Mouse (Mus musculus) hindlimb bud, embryonic 11.5 days (tissue): ENCODE data around the gene Zfp638.
"Not testable (repeated sequence)": the region's sequence is repeated elsewhere in the genome, so short reads cannot be mapped to it uniquely, and the experiment has no call there.

Experiments used
- DNase-seq: peaks from one replicate; pipeline ENCODE4 v3.0.0-alpha.2; 2012; ENCODE audit warnings: low read depth, low spot score; ENCODE audit errors: extremely low spot score

Zfp638 gene

DNA sequence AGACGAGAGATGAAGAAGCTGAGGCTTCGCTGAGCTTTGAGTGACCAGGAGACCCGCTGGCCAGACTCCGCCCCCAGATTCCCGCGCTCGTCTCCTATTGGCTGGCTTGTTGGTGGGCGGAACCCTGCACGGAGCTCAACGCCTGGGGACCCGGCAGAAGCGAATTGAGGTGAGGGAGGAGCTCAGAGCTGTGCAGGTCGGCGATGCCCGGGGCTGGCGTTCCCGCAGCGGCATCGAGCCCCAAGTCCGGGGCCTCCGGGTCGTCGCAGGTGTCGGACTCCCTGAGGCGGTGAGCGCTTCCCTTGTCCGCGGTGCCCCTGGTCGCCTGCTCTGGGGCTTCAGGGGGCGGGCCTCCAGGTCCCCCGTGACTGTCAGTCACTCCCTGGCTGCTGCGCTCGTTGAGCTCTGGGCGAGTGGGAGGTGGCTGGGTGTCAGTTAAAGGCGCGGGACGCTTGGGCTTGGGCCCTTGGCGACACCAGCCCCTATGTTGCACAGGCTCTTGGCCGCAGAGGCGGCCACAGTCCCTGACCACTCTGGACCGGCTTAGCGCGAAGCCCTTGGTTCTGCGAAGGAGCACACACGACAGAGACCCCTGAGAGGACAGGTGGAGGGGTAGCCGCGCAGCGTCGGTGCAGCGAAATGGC is at the start of gene Zfp638:
TSS of gene Zfp638 (plus strand) at position 156 of the 644 bp plus-strand sequence.
- DNase-seq: peak; percentile 42

DNA sequence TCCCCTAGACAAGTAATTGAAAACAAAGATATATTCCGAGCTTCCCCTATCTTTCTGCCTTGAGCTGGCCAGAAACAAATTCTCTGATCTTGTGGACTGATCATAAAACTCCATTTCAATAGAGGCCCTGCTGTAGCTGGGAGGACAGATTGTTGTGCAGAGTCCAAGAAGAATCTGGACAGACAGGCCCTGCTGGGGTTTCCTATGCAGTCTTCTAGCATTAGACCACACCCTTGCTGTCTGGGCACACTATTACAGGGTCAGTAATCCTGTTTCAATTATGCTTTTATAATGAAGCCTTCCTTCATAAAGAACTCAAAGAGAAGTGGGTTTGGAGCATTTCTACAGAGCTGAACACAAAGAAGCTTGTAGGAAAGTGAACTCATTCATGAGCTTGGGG is 47.9 kb upstream of the Zfp638 start:
- no peak for DNase-seq

DNA sequence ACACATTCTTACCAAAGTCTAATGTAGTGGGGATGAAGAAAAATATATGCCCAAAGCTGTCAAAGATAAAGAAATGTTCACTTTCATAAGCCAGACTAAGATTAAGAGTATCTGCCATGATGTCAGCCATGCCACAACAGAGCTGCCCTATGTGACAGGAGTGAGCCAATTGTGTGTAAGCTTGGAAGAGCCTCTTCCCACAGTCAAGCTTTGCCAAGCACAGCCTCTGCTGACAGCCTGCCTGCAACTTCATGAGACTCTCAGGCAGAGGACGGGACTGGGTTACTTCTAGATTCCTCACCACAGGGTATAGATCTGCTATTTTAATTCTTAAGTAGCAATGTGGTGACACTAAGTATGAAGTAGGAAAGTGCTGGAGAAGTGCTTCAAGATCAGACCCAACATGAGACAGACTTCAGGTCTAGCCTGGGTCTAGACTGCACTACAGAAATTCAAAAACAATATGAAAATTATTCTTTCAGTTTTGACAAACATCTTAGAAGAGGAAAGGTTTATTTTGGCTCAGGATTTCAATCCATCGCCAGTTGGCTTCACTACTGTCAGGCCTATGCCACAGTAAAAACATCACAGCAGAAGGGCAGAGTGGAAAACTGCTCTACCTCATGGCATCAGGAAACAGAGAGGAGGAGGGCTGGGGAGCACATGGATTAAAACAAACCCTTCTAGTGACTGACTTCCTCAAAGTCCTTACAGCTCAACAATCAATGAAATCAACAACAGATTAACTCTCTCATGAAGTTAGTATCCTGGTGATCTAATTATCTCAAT is 46.0 kb upstream of the Zfp638 start:
- DNase-seq: no peak

DNA sequence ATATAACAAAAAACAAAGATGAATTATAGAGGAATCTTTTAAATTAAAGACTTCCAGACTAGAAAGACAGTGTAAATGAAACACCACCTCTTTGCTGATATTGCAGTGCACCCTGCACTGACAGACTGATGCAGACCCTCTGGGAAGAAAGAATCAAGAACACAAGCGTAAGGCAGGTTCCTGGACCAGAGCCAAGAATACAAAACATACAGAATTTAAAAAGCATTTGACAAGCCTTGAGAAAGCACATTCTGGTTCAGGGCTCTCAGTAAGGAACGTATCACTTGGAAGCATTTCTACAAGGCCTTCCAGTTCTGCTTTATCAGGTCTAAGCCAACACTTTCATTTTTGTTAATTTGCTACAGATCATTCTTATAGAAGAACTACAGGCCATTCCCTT is 45.1 kb upstream of the Zfp638 start:
- no peak for DNase-seq

DNA sequence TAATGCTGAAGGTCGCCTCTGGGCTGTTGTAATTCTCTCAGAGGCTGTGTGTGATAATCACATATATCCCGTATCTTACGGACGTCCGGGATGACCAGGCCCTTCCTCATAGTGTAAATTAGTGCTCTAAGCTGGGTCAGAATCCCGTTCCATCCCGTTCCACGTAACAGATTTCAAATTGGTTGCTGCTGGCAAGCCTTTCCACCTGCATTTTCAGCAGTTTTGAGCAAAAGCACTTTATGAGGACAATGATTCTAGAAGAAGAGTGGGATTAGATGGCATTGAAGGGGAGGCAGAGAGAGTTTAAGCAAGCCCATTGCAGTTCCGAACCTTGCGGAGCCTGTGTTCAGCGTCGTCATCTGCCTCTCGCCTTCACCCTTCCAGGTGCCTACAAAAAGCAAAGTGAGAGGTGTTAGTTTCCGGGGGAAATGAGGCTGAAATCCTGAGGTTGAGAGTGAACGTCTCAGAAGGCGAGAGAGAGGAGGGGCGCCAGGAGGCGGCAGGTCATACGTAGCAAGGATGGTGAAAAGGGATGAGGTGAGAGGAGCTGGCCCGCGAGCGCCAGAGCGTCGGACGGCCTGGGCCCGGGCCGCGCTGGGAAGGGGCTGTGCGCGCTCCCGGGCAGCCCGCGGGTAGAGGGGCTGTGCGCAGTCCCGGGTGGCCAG is 35.8 kb upstream of the Zfp638 start:
- peak; percentile 39 for DNase-seq

DNA sequence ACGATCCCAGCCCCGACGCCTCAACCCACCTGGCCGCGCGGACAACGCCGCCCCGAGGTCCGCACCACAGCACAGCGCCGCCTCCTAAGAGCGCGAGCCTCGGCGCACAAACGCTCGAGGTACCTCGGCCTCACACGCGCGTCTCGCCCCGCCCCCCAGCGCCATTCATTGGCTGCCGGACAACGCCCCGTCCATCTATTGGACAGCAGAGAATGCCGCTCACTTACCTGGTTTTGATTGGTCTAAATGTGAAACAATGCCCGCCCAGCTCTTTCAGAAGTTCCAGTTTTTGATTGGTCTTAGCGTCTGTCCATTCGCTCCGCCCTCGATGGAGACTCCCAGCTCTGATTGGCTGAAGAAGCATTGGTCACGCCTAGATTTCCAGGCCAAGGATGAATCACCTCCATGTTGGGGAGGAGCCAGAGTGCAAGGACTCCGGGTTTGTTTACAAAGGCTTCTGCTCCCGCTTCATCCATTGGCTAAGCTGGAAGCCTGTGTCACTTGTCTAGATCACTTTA is 35.2 kb upstream of the Zfp638 start, which contains the start of gene Paip2b:
TSS of gene Paip2b (minus strand) at position 136 of the 518 bp plus-strand sequence.
- DNase-seq: peak; percentile 99

DNA sequence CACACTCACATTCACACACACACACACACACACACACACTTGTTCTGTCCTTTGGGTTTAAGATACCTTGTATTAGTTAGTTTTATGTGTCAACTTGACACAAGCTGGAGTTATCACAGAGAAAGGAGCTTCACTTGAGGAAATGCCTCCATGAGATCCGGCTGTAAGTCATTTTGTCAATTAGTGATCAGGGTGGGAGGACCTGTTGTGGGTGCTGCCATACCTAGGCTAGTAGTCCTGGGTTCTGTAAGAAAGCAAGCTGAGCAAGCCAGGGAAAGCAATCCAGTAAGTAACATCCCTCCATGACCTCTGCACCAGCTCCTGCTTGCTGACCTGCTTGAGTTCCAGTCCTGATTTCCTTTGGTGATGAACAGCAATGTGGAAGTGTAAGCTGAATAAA is 34.5 kb upstream of the Zfp638 start:
- not testable (repeated sequence) for DNase-seq

DNA sequence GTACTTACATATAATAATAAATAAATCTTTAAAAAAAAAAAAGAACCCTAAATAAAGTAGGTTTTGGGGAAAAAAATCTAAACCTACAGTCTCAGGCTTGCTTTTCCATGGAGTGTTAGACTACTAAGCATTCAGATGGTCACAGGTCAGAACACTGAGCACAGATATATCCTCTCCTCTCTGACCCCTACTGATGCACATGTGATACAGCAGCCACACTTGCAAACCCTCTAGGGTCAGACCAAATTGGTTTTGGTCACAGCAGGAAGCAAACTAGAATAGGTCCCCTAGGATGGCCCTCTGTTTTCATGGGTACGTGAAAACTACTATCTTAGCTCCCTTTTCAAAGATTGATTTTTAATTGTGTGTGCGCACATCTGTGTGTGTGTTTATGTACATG is 30.1 kb upstream of the Zfp638 start:
- no peak for DNase-seq

DNA sequence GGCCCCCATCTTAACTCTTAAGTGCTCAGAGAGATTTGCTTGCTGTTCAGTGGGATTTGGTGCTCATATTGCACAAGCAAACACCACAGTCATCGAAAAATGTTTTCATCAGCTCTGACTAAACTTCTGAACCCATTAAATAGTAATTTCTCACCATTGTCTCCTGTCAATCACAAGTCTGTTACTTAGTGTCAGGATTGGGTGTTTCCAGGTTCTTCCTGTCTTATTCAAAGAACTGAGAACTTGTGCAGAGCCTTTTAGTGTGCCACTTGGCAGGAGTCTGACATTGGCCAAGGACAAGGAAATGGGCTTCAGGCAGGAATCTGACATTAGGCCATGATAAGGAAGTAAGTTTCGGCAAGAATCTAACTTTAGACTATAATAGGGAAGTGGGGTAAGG is 28.9 kb upstream of the Zfp638 start:
- DNase-seq: no peak

DNA sequence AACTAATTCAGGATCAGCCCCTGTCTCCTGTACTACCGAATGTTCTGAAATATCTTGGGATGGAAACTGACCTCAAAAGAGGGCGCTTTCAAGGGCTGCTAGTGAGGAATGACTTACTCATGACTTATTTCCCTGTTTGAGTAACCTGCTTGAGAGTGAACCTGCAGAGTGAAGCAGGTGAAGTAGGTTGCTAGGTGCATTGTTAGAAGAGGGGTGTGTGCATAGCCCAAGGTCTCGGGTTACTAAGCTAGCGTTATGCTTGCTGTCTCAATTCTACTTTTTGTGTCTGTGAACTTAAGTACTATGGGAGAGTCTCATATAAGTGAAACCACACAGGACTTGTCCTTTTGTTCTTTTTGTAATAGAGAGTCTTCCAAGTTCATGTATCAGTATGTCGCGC is 26.8 kb upstream of the Zfp638 start:
- DNase-seq: no peak

DNA sequence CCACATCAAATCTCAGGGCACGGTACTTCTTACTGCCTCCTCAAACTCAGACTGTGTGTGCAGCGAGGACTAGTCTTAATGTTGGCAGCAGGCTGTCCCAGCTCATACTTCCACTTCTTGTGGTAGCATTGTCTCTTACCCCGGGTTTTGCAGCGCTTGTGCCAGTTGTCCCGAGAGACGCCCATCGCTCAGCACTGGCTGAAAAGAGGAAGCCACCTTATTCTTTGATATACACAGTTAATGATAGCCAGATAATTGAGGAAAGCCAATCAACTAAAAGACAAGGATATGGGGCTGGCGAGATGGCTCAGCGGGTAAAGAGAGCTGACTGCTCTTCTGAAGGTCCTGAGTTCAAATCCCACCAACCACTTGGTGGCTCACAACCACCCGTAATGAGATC is 22.0 kb upstream of the Zfp638 start:
- no peak for DNase-seq

DNA sequence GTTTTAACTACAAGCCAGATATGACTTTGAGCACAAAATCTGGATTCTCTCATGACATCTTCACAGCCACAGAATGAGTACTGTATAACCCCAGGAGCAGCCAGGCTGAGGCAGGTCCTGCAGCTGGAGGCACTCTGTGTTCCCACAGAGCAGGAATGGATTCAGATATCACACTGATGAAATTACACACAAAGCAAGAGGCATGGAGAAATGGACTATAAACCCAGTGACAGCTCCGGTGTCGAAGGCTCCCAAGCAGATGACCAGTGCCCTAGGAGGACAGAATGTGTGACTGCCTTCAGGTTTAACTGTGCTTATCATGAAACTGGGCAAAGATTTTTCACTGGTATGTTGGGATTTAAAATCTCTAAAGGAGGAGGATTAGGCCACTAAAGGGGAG is 20.8 kb upstream of the Zfp638 start:
- no peak for DNase-seq

DNA sequence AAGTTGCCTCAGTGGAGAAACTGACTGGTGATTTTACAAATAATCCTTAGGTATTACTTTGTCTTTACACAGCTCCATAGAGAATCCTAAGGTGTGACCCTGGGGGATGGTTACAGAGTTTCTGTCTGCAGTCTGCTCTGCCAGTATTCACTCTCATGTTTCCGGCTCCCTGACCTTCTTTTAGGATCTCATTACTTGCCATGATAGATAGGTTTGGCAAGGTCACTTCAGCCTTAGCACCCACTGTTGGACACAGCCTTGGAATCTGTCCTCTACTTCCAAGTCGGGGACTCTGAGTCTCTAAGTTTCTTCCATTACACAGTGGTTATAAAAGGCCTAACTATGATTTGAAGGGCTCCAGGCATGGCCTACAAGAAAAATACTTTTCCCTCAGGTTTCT is 17.5 kb upstream of the Zfp638 start:
- DNase-seq: no peak

DNA sequence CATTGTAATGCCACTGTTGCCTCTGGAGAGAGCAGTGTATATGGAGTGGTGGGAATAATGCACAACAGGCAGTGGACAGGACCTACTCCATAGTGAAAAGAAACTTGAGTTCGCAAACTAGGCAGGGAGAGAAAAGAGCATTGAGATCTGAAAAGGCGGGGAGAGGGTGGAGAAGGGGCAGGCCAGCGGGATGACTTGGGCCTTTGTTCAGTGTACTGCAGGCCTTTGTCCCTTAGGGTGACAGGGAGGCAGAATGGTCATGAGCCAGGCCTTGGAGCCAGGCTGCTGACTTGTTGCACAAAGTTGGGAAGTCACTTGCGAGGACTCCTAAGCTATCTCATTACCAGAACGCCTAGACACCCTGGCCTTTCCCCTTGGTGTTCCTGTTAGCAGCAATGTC is 9.4 kb upstream of the Zfp638 start:
- no peak for DNase-seq

DNA sequence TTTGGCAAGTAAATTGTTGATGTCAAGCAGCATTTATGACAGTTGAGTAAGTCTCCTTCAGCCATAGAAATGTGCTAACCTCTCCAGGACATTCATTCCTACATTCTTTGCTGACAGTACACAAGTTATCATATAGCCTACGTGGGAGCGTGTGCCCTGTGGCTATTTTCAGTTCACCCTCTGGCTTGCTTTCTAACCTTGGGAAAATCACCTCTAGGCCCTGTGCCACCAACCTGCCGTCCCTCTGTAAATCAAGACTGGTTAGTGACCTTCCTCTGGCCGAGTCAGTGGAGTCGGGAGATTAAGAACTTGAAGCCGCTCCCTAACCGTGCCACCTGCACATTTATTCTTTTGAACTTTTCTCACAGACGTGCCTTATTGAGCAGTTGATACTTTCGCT is 6.9 kb upstream of the Zfp638 start:
- DNase-seq: no peak

DNA sequence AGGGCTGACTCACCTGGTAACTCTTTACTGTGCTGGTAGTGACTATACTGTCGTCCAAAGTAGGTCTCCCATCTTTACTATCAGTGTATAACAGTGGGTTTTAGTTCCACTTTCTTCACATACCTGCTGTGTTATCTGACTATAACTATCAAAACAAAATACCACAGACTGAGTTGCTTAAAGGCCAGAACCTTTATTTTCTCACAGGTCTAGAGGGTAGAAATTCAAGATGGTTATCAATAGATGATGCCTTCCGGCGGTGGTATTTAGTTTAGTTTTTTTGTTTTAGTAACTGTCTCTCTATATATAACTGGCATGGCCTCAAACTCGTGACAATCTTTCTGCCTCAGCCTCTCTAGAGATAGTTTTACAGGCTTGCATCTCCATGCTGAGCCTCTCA is 3.4 kb upstream of the Zfp638 start:
- no peak for DNase-seq

DNA sequence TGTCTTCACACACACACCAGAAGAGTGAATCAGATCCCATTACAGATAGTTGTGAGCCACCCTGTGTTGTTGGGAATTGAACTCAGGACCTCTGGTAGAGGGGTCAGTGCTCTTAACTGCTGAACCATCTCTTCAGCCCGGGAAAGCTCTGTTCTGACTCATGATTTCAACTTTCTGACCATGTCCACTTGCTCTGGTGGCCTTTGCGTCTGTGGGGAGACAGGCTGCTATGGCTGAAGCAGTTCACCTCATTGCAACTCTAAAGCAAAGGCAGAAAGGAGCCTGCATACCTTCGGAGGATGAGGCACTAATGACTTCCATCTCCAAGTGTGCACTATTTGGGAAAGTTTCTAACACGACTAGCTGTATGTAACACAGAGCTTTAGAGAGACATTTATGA is 486 bp upstream of the Zfp638 start:
- peak; percentile 26 for DNase-seq

DNA sequence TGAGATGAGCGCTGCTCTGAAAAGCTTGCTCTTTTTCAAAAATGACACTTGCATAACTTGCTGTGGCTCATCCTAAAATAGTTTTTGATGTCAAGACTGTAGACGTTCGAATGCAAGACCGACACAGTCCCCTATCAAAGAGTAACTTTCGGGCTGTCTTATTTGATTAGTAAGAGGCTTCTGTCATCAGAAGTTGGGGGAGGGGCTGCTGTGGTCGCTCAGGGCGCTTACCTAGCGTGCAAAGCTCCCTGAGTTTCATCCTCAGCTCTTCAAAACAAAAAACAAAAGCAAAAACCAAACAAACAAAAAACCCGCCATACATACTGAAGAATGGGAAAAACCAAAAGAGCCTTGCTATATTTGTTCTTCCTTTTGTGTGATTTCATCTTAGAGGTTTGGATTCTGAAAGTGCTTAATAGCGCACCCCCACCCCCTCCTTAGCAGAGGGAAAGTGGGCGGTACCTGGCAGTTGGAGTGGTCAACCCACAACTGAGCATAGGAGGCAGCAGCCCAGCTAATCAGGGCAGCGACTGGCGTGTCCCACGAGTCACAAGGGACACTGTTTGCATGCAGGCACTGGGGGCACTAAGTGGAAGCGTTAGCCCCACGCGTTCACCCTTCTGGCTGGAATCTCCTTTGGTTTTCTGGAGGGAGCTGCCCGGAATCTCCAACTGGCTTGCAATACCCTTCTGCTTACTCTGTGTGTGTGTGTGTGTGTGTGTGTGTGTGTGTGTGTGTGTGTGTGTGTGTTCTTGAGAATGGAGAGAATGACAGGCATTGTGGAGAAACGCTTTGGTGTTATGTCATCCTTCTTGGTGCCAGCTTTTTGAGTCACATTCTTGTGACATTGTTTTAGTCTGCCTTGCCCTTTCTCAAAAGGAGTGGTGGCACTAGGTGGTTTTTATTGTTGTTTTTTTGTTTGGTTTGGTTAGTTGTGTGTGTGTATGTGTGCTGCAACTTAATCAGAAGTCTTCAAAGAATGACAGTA is 983 bp downstream of the Zfp638 start:
- no peak for DNase-seq

DNA sequence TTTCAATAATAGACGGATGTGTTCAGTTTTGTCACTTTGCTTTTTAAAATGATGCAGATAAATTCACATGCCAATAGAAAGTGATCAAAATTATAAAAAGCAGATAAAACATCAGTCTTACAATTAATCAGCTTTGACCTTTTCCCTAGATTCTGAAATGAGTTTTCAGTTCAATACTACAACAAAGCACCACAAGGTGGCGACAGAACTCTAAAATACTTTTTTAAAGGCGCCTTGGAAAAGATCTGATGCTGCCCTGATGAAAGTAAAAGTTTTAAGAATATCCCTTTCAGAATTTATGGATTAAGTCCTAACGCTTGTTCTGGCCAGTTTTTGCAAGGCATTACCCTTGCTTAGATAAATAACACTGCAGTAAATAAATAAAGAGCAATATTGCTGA is 12.9 kb downstream of the Zfp638 start:
- DNase-seq: peak; percentile 54

DNA sequence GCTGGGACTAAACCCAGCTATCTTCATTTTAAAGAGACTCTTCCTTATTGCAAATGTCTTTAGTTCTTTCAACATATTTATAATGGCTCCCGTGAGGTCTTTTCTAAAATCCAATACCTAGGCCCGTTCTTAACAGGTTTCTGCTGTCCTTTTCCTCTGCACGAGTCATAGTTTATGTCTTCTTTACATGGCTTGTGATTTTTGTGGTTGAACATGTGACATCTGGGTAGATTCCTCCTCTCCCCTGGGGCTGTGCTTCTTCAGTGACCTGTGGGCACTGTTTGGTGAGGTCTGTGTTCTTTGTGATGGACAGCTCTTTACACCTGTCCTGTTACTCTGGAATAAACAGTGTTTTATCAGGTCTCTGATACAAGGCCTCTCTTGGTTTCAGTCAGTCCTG is 19.9 kb downstream of the Zfp638 start:
- no peak for DNase-seq

DNA sequence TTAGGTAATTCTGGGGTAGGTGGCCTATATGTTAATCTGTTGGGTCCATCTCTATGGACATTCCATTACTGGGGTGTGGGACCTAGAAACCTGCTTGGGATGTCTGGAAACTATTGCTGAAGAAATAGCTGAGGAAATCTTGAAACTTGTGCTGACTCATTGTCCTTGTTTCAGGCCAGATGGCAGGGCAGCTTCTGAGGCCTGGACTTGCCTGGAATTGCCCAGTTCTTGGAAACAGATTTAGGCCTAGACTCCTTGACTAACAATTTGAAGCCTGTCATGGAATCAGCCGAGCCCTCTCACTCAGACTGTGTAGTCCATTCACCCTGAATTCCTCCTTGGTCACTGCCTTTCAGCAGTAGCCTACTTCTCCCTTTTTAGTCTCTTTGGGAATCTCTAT is 21.9 kb downstream of the Zfp638 start:
- DNase-seq: no peak
